Mouse (Mus musculus): Measurements from ENCODE around the gene Adcy9.

- TF ChIP-seq CTCF (conservative IDR thresholded peaks at IDR 0.05; ENCODE audit: low read length) (no peak), NANOG (IDR thresholded peaks at IDR 0.05; ENCODE audit: borderline replicate concordance, low read length) (no peak)
These were observed 26.1 kb upstream of the Adcy9 start for GRCm38 (mm10) chr16:4446395-4446794.

Measured in E14TG2a.4 (cell line).